Mouse (Mus musculus) spleen, adult 12 weeks (tissue): ENCODE measurements at regions not wholly inside any gene's neighbourhood (a gene's known extent, or its start where the extent isn't known, plus 50 kb on each side); places are given as distances from the start of the nearest gene placed in this dataset.

Experiments
- DNase-seq: peaks from one replicate; pipeline ENCODE4 v3.0.0; 2022; ENCODE audit warnings: low spot score

- DNase-seq, result no peak
These were observed 96.7 kb upstream of the Habp2 start for GRCm38 (mm10) chr19:56190222-56190621.

GRCm38 (mm10) chr19:56198474-56199236 is 88.3 kb upstream of the Habp2 start:
- no peak for DNase-seq

GRCm38 (mm10) chr19:56199401-56200150 is 87.4 kb upstream of the Habp2 start:
- DNase-seq, result no peak

GRCm38 (mm10) chr19:56201007-56201682 is 85.8 kb upstream of the Habp2 start:
- DNase-seq, result peak; percentile 2

GRCm38 (mm10) chr19:56201738-56202480 is 85.0 kb upstream of the Habp2 start:
- no peak for DNase-seq

- DNase-seq, result no peak
These were observed 84.3 kb upstream of the Habp2 start for GRCm38 (mm10) chr19:56202481-56203130.

GRCm38 (mm10) chr19:56218536-56218935 is 68.4 kb upstream of the Habp2 start:
- DNase-seq, result no peak

GRCm38 (mm10) chr19:56220724-56221407 is 66.1 kb upstream of the Habp2 start:
- DNase-seq, result no peak

- no peak for DNase-seq
These were observed 64.4 kb upstream of the Habp2 start for GRCm38 (mm10) chr19:56222496-56222895.

- DNase-seq, result no peak
These were observed 61.9 kb upstream of the Habp2 start for GRCm38 (mm10) chr19:56225039-56225438.

GRCm38 (mm10) chr19:56225518-56225917 is 61.4 kb upstream of the Habp2 start:
- no peak for DNase-seq

- no peak for DNase-seq
These were observed 58.4 kb upstream of the Habp2 start for GRCm38 (mm10) chr19:56228586-56228985.

- no peak for DNase-seq
These were observed 55.5 kb upstream of the Habp2 start for GRCm38 (mm10) chr19:56231430-56231829.

GRCm38 (mm10) chr19:56231849-56232248 is 55.1 kb upstream of the Habp2 start:
- no peak for DNase-seq

- DNase-seq, result no peak
These were observed 54.7 kb upstream of the Habp2 start for GRCm38 (mm10) chr19:56232269-56232668.

- DNase-seq, result no peak
These were observed 54.0 kb upstream of the Habp2 start for GRCm38 (mm10) chr19:56232950-56233349.

- DNase-seq, result no peak
These were observed 51.9 kb upstream of the Habp2 start for GRCm38 (mm10) chr19:56235040-56235439.
